Mouse (Mus musculus): Measurements from ENCODE around the gene Macrod2.

DNA sequence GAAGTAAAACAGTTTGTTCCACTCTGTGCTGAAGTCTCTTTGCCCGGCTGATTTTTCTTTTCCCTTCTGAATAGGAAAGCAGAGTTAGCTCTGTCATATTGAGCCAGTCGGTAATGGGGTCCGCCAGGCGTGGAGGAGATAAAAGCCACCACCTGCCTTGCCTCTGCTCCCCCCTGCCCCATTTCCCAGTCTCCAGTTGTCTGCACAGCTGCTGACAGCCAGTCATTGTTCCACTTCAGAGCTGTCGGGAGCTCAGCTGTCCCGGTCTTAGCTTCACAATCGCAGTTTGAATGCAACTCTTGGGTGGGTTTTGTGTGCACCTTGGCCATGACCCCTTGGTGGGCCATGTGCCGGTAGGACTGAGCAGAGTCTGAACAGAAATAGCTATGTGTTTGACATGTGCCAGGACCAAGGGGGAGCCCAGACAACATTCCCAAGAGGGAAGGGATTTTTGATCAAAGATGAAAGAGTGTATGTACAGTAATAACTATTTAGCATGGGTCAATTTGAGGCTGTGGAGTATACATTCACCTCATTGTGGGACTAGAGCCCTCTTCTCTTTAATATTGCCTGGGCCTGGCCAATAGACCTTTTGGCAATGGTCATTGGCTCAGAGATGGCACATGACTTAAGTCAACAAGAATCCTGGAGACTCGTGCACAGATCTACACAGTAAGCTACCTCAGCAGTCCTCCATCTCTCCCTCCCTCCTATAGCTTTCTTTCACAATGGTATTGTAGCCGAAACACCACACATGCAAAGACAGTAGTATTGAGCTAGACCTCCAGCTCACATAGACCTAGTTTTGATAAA lies 917.2 kb downstream of the Macrod2 start:
- TF ChIP-seq CTCF (IDR thresholded peaks at IDR 0.05; ENCODE audit: extremely low read depth, insufficient read length, insufficient replicate concordance, low read depth, low read length) (no peak), POLR2A (IDR thresholded peaks at IDR 0.05; ENCODE audit: low read depth, low read length) (no peak)
